Mouse (Mus musculus): ENCODE measurements around the gene Sugct.

DNA sequence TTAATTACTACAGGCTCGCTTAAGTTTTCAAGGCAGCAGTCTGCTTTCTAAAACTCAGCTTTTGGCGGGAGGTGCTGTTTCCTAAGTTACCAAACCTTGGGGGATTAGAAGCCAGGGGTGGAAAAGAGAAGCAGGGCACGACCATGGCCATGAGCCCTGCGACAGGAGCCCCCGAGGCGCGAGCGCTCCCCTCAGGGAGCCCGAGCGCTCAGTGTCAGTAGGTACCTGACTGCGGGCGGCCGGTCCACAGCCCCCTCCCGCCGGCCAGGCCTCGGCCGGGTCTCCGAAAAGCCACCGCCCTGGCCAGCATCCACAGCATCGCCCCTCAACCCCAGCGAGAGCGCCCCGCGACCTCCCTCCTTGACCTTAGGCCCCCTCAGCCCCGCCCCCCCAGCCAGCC lies 939 bp downstream of the Sugct start:
- TF ChIP-seq POLR2A (IDR thresholded peaks at IDR 0.05; ENCODE audit: control insufficient read depth in 1 of 2, insufficient read depth in 1 of 2, low read depth in 1 of 2, low read length in 2 of 2, poor library complexity in 1 of 2) (no peak), CTCF (IDR thresholded peaks at IDR 0.05 in 2 of 3, conservative IDR thresholded peaks at IDR 0.05 in 1 of 3; ENCODE audit: control insufficient read depth in 1 of 3, insufficient read depth in 1 of 3, low read depth in 2 of 3, low read length in 3 of 3, poor library complexity in 1 of 3, severe bottlenecking in 1 of 3) (no peak), RCOR1 (IDR thresholded peaks at IDR 0.05; ENCODE audit: low read depth, low read length) (no peak), CHD1 (IDR thresholded peaks at IDR 0.05; ENCODE audit: low read depth, low read length) (no peak), MAZ (IDR thresholded peaks at IDR 0.05; ENCODE audit: low read depth, low read length) (no peak; the same call in 1 of the 2 replicates), TCF12 (IDR thresholded peaks at IDR 0.05; ENCODE audit: low read depth, low read length) (no peak)
